Mouse (Mus musculus) bone marrow macrophage, adult 2 months (primary cell): ENCODE results near the gene Fxn.

ENCODE experiments used
- CTCF ChIP-seq: IDR thresholded peaks from 2 replicates; pipeline ENCODE4 v1.5.1; 2012; ENCODE audit warnings: low read depth, mild to moderate bottlenecking, low read length, moderate library complexity
- POLR2A ChIP-seq: IDR thresholded peaks from 2 replicates; pipeline ENCODE4 v1.6.1; 2012; ENCODE audit warnings: mild to moderate bottlenecking, low read depth, low read length, borderline replicate concordance

DNA sequence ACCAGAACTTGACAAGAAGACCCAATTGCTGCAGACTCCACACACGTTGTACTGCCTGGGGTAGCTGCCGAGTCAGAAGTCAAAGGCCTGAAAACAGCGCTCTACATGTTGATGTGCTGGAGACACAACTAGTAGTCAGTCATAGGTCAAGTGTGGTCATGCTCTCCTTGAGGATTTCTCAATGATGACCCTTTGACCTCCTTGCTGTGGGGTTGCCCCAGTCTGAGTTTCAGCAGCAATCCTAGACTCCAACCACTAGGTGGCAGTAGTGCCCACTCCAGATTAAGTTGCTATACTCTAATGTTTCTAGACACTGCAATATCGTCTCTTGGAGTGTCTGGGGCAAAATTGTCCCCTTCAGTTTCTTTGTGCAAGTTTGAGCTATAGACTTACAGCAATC, 3.8 kb upstream of the Fxn start:
- TF ChIP-seq CTCF (peak; percentile 73), POLR2A (no peak)
